Mouse (Mus musculus): ENCODE data around the gene Rpl36. TPM values are rescaled to one million over a fixed set of nuclear protein-coding genes. Genes with fewer than 3 reads are reported as not detected.
"Not testable (repeated sequence)": the region's sequence is repeated elsewhere in the genome, so short reads cannot be mapped to it uniquely, and the experiment has no call there.

The Rpl36 gene
- total RNA-seq, 2 experiments from 2014 or later, result 1,580 to 2,669 TPM

DNA sequence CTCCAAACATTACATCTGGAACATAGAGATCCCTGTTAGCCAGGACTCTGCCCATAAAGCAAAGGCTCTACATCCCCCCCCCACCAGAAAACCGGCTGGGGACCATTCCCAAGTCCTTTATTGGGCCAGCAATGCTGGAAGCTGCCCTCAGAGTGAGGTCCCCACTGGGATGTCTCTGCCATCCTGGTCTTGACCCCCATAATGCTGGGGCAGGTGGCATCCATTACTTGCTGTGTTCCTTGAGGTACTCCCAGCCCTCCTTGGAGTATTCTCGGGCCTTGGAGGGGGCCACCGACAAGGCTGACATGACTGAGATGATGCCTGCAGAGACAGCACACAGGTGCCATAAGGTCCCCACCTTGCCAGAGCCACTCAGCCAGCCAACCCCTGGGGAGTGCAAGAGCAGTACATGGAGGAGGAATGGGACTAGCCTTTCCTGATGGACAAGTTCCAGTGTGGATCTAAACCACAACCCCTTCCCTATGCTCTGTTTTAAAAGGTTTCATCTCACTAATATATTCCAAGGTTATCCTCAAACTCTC lies 5.6 kb upstream of the Rpl36 start:
- ATAC-seq (replicated peaks; ENCODE audit: poor library complexity), result no peak

DNA sequence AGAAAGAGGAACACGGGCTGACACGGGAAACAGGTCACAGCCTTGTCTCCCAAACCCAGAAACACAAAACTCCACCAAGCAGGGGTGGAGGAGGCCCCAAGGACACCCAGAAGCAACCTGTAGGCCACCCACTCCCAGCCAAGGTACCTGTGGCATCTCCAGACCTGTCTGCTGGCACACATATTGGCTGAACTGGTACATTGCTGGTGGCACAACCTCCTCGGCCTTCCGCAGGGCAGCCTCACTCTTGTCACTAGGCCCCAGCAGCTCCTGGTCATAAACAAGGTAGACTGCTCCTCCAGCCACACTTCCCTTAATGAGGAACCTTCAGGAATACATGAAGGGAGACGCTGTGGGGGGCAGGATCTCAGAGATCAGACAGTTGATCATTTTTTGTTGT lies 4.5 kb upstream of the Rpl36 start:
- ATAC-seq (replicated peaks; ENCODE audit: poor library complexity), result no peak

DNA sequence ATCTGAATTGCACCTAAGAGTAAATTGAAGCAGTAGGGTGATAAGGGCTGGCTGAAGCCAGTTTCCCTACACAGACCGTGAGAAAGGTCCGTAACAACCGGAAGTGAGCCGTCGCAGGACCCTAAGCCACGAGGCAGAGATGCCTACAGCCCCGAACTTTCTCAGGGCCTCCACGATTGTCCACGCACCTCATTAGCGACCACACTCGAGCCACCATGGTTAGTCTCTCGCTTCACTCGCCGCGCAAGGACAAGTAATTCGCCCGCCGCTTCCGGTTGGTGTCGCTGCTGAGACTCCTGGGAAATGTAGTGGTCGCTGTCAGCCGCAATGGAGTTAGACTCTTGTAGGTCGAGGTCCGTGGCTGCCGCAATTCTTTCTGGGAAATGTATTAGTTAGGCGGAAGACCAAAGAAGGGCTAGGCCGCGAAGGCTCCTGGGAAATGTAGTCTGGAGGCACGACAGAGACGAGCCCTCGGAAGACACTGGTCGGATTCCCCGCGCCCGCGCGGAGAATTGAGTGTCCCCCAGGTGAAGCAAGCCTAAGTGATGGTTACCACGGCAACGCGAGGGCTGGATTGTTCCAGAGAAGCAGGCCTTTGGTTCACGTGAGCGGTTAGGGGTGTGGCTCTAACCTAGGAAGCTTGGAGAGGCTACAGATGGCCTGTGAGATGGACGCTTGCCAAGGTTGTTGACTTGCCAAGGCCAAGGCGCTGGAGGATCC lies 3.6 kb upstream of the Rpl36 start, which contains the start of gene 2410015M20Rik:
2410015M20Rik (minus strand) TSS at position 320 of the 720 bp plus-strand sequence.
- peak; percentile 64 for ATAC-seq (replicated peaks; ENCODE audit: poor library complexity)

DNA sequence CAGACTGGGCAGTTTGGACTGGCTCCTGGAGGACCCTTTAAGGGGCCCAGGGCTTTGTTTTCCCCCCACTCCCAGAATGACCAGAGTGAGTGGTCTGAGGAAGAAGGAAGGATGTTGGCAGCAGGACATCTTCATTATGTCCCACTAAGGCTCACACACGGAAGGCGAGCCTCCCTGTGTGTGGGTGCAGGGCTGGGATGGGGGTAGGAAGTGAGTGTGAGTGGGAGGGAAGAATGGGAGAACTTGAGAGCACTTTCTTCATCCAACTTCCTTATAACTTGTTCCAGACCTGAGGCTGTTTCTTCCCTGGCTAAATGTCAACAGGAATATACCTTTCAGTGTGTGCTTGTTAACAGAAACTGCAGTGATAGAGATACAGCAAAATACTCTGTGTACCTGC lies 1.9 kb upstream of the Rpl36 start:
- no peak for ATAC-seq (replicated peaks; ENCODE audit: poor library complexity)

DNA sequence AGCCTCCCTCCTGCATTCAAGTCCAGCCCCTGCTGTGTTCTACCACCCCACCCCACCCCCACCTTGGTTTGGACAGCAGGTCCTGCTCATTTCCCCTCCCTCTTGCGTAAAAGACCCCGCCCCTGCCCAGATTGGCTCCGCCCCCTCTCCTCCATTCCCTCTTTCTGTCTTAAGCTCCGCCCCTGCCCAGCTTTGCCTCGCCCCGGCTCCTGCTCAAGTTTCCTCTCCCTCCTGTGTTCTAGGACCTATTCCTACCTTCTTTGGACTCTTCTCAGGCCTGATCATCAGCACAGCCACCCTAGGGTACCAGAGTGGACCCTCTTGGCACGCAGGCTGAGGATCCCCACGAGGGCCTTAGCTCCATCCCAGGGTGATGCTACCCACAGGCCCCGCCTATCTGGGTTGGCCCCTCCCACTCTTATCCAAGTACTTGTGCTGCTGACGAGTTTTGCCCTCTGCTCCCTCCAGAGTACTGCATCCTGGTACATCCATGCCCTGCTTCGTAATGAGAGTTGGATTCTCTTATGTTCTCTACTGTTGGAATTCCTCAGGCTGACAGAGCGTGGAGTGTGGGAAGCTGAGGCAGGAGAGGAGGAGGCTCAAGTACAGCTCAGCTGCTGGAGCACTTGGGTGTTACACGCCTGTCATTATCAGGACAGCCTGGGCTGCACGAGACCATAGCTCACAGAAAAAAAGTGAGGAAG lies 1.2 kb upstream of the Rpl36 start:
- ATAC-seq (replicated peaks; ENCODE audit: poor library complexity), result peak; percentile 17

DNA sequence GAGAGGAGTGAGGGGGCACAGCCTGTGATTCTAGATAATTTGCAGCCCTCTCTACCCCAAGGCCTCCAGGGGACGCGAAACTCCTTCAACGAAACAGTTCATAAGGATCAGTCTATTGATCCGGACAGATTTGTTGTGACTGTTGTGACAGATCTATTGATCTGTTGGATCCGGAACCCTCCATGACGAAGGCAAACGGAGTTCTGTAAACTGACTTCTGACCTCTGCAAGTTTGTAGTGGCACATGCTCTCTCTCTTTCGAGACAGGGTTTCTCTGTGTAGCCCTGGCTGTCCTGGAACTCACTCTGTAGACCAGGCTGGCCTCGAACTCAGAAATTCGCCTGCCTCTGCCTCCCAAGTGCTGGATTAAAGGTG lies 664 bp upstream of the Rpl36 start:
- ATAC-seq (replicated peaks; ENCODE audit: poor library complexity), result not testable (repeated sequence)

DNA sequence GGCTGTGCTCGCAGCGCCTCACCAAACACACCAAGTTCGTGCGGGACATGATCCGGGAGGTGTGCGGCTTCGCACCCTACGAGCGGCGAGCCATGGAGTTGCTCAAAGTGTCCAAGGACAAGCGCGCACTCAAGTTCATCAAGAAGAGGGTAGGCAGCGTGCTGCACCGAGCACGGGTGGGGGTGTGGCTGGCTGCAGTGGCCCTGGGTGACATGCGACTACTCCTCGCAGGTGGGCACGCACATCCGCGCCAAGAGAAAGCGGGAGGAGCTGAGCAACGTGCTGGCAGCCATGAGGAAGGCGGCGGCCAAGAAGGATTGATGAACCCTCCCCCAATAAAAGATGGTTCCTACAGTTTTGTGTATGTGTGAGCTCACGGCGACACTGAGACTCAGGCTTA lies 677 bp downstream of the Rpl36 start:
- not testable (repeated sequence) for ATAC-seq (replicated peaks; ENCODE audit: poor library complexity)

DNA sequence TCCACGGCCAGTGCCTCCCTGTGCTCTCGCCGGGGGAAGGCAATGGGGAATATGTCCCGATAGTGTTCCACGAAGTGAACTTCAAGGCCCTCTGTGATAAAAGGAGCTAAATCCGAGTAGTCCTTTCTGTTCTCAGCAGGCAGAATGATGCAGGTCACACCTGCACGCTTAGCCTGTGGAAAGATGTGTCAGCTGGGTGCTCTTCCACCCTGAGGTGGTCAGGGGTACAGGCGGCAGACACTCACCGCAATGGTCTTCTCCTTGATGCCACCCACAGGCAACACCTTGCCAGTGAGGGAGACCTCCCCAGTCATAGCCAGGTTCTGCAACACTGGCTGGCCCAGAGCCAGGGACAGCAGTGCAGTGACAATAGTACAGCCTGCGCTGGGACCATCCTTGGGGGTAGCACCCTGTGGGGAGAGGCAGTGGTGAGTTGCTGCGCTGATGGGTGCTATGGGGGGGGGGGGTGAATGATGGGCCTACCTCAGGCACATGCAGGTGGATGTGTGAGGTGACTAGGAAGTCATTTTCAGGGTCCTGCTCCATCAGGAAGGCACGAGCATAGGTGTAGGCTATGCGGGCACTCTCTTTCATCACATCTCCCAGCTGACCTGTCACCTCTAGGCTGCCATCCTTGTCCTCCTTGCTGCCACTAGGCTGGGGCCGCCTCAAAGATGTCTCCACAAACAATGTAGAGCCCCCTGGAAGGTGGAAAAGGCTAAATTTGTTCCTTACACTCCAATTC lies 1.3 kb downstream of the Rpl36 start:
- ATAC-seq (replicated peaks; ENCODE audit: poor library complexity), result 0 out of 2 replicates have a peak, but pooled peaks have one; percentile 1

DNA sequence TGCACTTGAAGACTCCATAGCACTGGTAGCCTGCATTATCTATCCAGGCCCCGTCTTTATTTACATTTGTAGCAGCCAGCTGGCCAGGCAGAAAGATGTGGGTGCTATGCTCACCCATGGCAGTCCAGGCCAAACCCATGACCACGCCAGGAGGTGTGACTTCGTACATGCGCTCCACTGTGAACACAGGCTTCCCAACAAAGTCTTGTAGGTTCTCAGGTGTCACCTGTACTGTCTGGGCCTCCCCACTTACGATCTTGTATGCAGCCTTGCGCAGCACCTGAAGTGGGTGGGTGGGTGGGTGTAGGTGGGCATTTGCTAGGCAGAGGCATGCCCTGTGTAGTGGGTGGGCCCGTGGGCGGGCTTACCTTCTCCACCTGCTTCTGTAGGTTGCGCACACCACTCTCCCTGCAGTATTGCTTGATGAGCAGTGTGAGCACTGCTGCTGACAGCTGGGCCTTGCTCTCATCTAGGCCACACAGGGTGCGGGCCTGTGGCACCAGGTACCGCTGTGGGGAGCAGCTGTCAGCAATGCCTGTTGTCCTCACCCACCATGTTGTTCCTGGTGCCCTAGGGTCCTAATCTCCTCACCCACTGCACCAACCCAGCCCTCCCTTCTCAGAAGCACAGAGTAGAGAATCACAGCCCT lies 2.0 kb downstream of the Rpl36 start:
- ATAC-seq (replicated peaks; ENCODE audit: poor library complexity), result no peak

DNA sequence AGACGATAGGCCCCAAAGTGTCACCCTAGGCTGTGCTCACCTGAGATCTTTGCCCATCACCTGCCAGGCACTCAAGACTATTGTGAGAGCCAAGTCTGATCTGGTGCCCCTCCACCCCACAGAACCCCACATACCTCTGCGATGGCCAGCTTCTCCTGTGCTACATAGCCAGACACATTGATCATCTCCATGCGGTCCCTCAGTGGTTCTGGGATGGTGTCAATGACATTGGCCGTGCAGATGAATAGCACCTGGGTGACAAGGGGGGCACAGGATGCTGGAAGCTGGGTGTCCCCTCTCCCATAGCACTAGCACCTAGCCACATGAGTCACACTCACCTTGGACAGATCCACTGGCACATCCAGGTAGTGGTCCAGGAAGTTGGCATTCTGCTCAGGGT lies 2.6 kb downstream of the Rpl36 start:
- no peak for ATAC-seq (replicated peaks; ENCODE audit: poor library complexity)

DNA sequence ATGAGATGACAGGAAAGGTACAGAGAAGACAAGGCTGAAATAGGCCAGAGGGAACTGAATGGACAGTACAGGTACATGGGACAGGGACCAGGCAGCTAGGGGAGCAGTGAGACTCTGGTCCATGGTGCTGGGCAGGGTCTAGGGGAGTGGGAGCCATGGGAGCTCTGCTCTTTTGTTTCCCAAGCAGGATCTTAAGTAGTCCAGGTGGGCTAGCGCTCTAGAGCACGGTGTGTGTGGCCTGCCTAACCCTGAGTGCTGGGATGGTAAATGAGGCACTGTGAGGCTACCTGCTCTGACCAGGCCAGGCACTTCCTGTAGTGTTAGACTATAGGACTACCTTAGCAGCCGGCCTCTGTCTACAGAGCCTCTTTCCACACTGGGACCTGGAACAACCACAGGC lies 3.5 kb downstream of the Rpl36 start:
- ATAC-seq (replicated peaks; ENCODE audit: poor library complexity), result no peak

DNA sequence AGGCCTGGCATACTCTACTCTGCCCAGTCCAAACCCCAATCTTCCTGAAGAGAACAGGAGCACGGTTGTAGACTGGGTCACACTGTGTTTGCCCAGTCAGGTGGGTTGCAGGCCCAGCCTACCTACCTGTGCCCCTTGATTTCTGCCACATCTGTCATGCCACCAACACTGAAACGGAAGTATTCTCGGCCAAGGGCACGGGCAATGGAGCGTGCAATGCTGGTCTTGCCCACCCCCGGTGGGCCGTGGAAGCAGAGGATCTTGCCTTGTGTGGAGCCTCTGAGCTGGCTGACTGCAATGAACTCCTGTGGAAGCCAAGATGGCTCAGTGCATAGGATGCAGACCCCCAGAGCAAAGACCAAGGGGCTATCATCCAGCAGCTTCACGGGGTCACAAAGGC lies 4.4 kb downstream of the Rpl36 start:
- no peak for ATAC-seq (replicated peaks; ENCODE audit: poor library complexity)

DNA sequence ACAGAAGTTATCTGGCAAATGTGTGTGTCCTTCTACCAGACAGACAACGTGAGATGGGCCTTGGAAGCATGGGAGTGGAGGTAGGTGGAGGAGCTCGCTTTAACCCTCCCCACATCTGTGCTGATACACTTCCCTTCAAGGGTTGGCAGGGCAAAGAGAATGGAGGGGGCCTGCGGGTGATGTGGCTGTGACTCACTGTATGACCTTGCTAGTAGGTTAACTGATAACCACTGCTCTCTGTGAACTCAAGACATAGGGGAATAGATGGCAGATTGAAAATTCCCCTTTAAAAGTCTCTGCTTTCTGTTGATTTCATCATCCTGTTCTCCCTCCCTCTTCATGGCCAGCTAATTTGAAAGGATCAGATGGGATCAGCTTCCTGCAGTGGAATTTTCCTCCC lies 12.3 kb downstream of the Rpl36 start:
- no peak for ATAC-seq (replicated peaks; ENCODE audit: poor library complexity)

DNA sequence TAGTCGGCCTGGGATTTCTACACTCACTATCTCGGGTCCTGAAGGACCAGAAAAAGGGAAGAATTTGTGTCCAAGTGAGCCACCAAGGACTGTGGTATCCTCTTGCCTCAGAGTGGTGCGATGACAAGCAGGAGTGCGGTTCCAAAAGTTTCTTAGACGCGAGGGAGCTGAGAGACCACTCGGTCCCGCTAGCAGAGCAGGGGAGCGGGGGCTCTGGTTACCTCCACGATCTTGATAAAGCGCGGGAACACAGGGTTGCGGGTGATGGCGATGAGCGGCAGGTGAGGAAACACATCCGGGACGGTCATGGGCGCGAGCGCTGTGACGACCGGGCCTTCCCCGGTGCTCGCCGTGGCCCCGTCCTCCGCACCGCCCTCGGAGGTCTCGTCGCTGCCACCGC lies 13.0 kb downstream of the Rpl36 start:
- ATAC-seq (replicated peaks; ENCODE audit: poor library complexity), result peak; percentile 9

DNA sequence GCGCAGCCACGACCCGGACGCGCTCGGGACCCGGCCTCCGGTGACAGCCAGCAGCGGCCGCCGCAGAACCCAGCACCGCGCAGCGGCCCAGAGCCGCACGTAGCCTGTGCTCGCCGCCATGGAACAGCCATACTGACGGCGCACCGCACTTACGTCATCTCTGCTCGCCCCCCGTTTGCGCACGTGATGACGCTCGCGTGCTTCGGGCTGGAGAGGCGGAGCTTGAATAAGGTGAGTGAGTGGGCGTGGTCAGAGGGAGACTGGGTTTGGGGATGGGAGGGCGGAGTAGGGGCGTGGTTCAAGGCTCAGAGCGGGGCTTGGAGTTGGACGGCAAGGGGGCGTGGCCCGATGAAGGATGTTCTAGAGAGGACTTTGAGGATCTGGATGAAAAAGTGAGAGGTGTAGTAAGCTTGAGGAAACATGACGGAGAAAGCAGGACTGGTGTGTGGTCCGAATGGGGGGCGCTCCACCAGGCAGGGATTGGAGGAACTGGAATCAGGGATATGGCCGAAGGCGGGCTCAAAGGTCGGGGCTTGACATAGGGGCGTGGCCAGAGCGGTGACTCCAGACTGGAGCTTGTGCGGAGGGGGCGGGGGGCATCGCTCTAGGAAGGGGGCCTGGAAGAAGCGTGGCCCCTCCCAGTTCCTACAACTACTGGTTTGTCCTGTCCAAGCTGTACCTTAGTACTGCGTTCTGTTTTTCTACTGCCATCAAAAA lies 13.7 kb downstream of the Rpl36 start, which contains the start of gene Lonp1:
Lonp1 (minus strand) TSS at position 134 of the 717 bp plus-strand sequence.
- peak; percentile 92 for ATAC-seq (replicated peaks; ENCODE audit: poor library complexity)

DNA sequence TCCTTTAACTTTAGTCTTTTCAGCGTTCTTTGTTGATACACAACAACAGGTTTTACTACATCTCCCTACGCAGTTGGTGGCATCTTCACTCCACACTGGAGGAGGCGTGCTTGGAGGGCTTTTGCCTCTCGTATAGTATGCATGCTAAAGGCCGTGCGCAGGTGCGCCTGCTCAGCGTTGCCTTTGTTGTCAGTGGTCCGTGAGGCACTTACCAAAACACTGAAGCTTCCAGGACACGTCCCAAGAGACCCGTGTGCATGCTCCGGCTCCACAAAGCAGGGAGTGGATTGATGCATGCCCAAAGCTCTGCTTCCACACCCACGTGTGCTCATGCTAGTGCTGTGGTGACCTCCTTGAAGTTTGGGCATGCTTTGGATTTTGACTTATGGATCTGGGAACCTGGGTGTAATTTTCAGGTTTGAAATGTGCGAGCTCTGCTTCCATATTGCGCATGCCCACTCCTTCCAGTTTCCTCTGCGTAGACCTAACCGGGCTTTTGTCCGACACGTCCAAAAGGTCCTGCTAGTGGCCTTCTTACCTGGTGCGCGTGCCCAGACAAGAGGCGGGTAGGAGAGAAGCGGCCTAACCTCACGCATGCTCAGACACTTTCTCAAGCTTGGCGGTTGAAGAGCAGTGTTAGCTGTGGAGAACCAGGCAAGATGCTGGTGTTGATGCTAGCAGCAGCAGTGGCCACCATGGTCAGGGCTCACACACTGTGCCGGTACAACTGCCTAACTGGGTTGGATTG lies 14.5 kb downstream of the Rpl36 start, which contains the start of gene Catsperd:
Catsperd (plus strand) TSS at position 614 of the 748 bp plus-strand sequence.
- no peak for ATAC-seq (replicated peaks; ENCODE audit: poor library complexity)

DNA sequence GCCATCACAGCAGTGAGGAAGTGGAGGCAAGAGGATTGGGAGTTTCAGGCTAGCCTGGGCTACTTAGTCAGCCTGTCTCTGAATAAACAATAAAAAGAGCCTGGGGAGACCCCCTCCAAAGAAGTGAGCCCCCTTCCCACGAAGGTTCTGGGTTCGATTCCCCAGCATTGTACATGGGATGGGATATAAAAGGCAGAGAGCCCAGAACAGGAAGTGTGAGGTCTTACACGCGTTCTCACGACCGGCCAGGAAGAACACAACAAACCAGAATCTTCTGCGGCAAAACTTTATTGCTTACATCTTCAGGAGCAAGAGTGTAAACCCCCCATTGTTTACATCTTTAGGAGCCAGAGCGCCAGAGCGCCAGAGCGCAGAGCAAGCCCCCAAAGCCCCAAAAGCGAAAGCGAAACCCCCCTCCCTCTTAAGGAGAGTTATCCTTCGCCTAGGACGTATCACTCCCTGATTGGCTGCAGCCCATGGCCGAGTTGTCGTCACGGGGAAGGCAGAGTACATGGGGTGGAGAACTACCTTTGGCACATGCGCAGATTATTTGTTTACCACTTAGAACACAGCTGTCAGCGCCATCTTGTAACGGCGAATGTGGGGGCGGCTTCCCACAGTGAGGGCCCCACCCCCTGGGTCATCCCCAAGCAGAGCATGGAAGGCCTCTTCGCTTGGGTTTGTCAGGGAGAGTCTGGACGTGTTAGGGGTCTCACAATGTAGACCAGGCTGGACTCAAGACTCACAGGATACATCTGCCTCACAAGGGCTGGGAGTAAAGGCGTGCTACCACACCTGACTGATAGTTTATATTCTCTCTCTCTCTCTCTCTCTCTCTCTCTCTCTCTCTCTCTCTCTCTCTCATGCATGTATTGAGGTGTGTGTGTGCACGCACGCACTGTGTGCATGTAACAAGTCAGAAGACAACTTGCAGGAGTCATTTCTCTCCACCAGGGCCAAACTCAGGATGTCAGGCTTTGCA lies 16.9 kb downstream of the Rpl36 start:
- ATAC-seq (replicated peaks; ENCODE audit: poor library complexity), result not testable (repeated sequence)

DNA sequence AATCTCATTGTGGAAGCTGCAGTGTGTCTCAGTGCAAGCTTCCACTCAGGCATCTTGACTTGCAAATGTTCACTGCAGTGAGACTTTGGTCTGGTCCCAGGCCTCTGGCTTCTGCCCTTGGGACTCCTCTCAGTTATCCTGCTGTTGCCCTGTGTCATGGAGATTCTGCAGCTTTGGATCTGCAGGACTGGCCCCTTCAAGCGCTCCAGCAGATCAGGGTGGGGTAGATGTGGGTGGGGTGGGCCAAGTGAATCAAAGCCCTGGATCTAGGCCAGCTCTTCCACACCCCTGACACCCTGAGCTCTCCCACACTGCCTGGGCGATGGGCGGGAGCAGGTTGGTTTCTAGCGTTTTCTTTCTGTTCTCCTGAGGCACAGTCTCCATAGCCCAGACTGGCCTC lies 18.6 kb downstream of the Rpl36 start:
- no peak for ATAC-seq (replicated peaks; ENCODE audit: poor library complexity)

All from megakaryocyte progenitor cell, adult 5-6 weeks (primary cell).